ENCODE assay signal across 8 mouse cellular contexts in the genomic region with DNA sequence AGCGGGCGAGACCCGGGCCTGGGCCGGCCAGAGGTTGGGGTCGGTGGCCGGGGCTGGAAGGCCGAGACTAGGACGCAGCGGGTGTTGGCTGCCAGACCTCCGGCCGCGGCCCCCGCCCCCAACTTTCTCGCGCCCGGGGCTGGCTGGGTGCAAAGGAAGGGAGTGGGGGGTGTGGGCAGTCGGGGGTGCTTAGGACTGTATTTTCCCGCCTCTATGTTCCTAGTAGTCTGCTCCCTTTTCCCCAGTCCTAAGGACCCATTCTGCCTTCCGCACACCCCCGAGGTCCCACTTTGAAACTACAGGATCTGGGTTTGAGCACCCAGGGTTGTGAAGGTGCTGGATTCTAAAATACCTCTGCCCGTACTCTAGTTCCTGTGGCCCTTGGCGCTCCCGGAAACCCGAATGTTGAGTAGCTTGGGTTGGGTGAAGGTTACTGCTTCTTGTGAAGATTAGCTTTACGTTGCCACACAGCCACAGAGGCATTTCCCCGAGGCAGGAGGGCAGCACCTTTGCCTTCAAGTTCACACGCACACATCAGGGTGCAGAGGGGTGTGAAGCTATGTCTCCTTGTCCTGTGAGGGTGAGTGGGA. TPM values are rescaled to one million over a fixed set of nuclear protein-coding genes. Genes with fewer than 3 reads are reported as not detected.
DNase-seq lines count a peak whose midpoint lies in the region; ATAC-seq lines count a peak whose summit lies in the region.

No protein-coding gene starts in this region.

- no peaks in the 10 kb centered on the region for H3K36me3 ChIP-seq in hindbrain, embryonic 12.5 days
- no peaks in the 10 kb centered on the region; the same call in 1 of the 2 replicates for H3K36me3 ChIP-seq in lung, embryonic 16.5 days (ENCODE audit: control insufficient read depth, insufficient read depth, low read length)

- ATAC-seq in hindbrain, embryonic 12.5 days (ENCODE audit: low FRiP score): no peak; the same call in 1 of the 2 replicates
- ATAC-seq in lung, embryonic 16.5 days (ENCODE audit: low read depth): peak; percentile 37; the same call in 1 of the 2 replicates

- H3K4me2 ChIP-seq in hindbrain, embryonic 12.5 days (replicated peaks): peak overlapping the region; percentile 99
- peak overlapping the region; percentile 97 for H3K4me2 ChIP-seq in lung, embryonic 16.5 days (ENCODE audit: low read depth, low read length)

- H3K9me3 ChIP-seq in hindbrain, embryonic 12.5 days (replicated peaks): no peaks in the 10 kb centered on the region
- no peaks in the 10 kb centered on the region for H3K9me3 ChIP-seq in lung, embryonic 16.5 days (ENCODE audit: control insufficient read depth, low read length)

- peak overlapping the region; percentile 71 for H3K4me3 ChIP-seq in hindbrain, embryonic 12.5 days
- H3K4me3 ChIP-seq in lung, embryonic 16.5 days (ENCODE audit: low read length): peak overlapping the region; percentile 85

- H3K27me3 ChIP-seq in hindbrain, embryonic 12.5 days: peaks cover 30% of the 10 kb centered on the region
- no peaks in the 10 kb centered on the region; the same call in 1 of the 2 replicates for H3K27me3 ChIP-seq in lung, embryonic 16.5 days (ENCODE audit: control insufficient read depth, insufficient read depth, low read depth, low read length)

- DNase-seq in cerebellum, adult 11 months: peak; percentile 52
- no peak for DNase-seq in cerebellum, postnatal 4 days (ENCODE audit: low spot score in 2 of 2)
- peak; percentile 33 for DNase-seq in urinary bladder, postnatal 14 days (ENCODE audit: low spot score)
- no peak for DNase-seq in urinary bladder, adult 2 months (ENCODE audit: low spot score)
- DNase-seq in testis, postnatal 14 days (ENCODE audit: low spot score): peak; percentile 49
- no peak for DNase-seq in gastrocnemius, adult 18-20 months (ENCODE audit: low spot score)

- peak overlapping the region; percentile 94 for H3K9ac ChIP-seq in hindbrain, embryonic 12.5 days
- peak overlapping the region; percentile 88 for H3K9ac ChIP-seq in lung, embryonic 16.5 days (ENCODE audit: low read length)

- peaks cover 47% of the 10 kb centered on the region for H3K4me1 ChIP-seq in hindbrain, embryonic 12.5 days
- peaks cover 29% of the 10 kb centered on the region for H3K4me1 ChIP-seq in lung, embryonic 16.5 days (replicated peaks; ENCODE audit: control insufficient read depth, insufficient read depth, low read length)

- peak overlapping the region; percentile 62 for H3K27ac ChIP-seq in hindbrain, embryonic 12.5 days
- H3K27ac ChIP-seq in lung, embryonic 16.5 days (ENCODE audit: low read length): peak overlapping the region; percentile 59

- WGBS in hindbrain, embryonic 12.5 days: under 1% methylated on average over 25 of the region's 27 CpGs
- 1% methylated on average over 27 of the region's 27 CpGs for WGBS in lung, embryonic 16.5 days

RNA-seq across cellular contexts. Expression of a gene that starts 2.5 kb away (rescaled TPM):
- polyA plus RNA-seq in urinary bladder, adult 2 months (2012; rRNA removed): 30.0 and 38.1 TPM in 2 replicates
- 27.1 and 27.8 TPM in 2 replicates for polyA plus RNA-seq in hindbrain, embryonic 12.5 days (2016; fragmentation: Nextera tagmentation; extraction: Ambion mirVana)
- polyA plus RNA-seq in lung, embryonic 16.5 days (2015; fragmentation: Nextera tagmentation; extraction: Ambion mirVana): 17.0 and 20.1 TPM in 2 replicates
- under 1 TPM; 0.27 to 0.95 TPM for total RNA-seq in gastrocnemius, adult 18-20 months (2021)

RNA-seq across cellular contexts. Expression of a gene that starts 12.7 kb away (rescaled TPM):
- 12.0 and 13.7 TPM in 2 replicates for polyA plus RNA-seq in urinary bladder, adult 2 months (2012; rRNA removed)
- 29.3 and 31.0 TPM in 2 replicates for polyA plus RNA-seq in hindbrain, embryonic 12.5 days (2016; fragmentation: Nextera tagmentation; extraction: Ambion mirVana)
- 28.2 and 31.3 TPM in 2 replicates for polyA plus RNA-seq in lung, embryonic 16.5 days (2015; fragmentation: Nextera tagmentation; extraction: Ambion mirVana)
- 10 to 100 TPM; 14.6 to 16.6 TPM for total RNA-seq in gastrocnemius, adult 18-20 months (2021)

RNA-seq across cellular contexts. Expression of a gene that starts 39.8 kb away (rescaled TPM):
- 0.19 and 0.34 TPM in 2 replicates for polyA plus RNA-seq in urinary bladder, adult 2 months (2012; rRNA removed)
- polyA plus RNA-seq in hindbrain, embryonic 12.5 days (2016; fragmentation: Nextera tagmentation; extraction: Ambion mirVana): 0.23 and 0.34 TPM in 2 replicates
- polyA plus RNA-seq in lung, embryonic 16.5 days (2015; fragmentation: Nextera tagmentation; extraction: Ambion mirVana): 1.3 and 1.5 TPM in 2 replicates
- total RNA-seq in gastrocnemius, adult 18-20 months (2021): not detected

RNA-seq across cellular contexts. Expression of a gene that starts 57.9 kb away (rescaled TPM):
- polyA plus RNA-seq in urinary bladder, adult 2 months (2012; rRNA removed): 0.55 and 0.75 TPM in 2 replicates
- 0.53 TPM in 2 replicates for polyA plus RNA-seq in hindbrain, embryonic 12.5 days (2016; fragmentation: Nextera tagmentation; extraction: Ambion mirVana)
- 3.0 and 3.6 TPM in 2 replicates for polyA plus RNA-seq in lung, embryonic 16.5 days (2015; fragmentation: Nextera tagmentation; extraction: Ambion mirVana)
- not detected for total RNA-seq in gastrocnemius, adult 18-20 months (2021)

Comparison
In these comparisons a context has a peak if more than half of its experiments do, and no peak if none do; other contexts are left out.
1. DNase-seq: peak in cerebellum, adult 11 months (single experiment), urinary bladder, postnatal 14 days (single experiment) and testis, postnatal 14 days (single experiment); none in cerebellum, postnatal 4 days (0 of 2), urinary bladder, adult 2 months (single experiment) and gastrocnemius, adult 18-20 months (single experiment).